Mouse (Mus musculus) stomach, postnatal 0 days (tissue): ENCODE measurements around the gene Nacc1.

Source experiments
- CTCF ChIP-seq: IDR thresholded peaks from 2 replicates; pipeline ENCODE4 v1.5.1; 2016; ENCODE audit warnings: antibody characterized with exemption, low read depth, mild to moderate bottlenecking, moderate library complexity
- EP300 ChIP-seq: optimal IDR thresholded peaks from 2 replicates; pipeline ENCODE3; 2016; ENCODE audit warnings: antibody characterized with exemption

GRCm38 (mm10) chr8:84714161-84714560 lies 26.5 kb upstream of the Nacc1 start:
- TF ChIP-seq EP300: no peak
- TF ChIP-seq CTCF: no peak
